In the genomic region with DNA sequence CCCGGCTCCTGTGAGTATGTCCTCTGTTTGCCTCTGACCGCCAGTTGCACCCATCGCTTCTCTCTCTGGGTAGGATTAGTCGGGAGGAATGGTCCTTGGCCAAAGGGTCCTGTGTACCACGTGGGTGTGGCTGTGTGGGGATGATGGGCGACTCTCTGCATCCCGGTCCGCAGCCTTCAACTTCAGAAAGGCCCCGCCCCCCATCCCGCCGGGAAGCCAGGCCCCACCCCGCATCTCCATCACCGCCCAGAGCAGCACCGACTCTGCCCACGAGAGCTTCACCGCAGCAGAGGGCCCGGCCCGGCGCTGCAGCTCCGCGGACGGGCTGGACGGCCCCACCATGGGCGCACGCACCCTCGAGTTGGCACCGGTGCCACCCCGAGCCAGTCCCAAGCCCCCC, we compare ENCODE assay signal across 12 mouse cellular contexts. TPM values are rescaled to one million over a fixed set of nuclear protein-coding genes. Genes with fewer than 3 reads are reported as not detected.
DNase-seq lines count a peak whose midpoint lies in the region; ATAC-seq and TF ChIP-seq lines count a peak whose summit lies in the region.
"Had no signal": no experiment of that assay in that cellular context is flagged by ENCODE, and none has a peak within 500 bp of the region (broad histone marks: within the 10 kb centered on the region; RNA-seq: fewer than 3 reads in every experiment).

No protein-coding gene starts in this region.

- H3K27me3 ChIP-seq in forebrain, embryonic 10.5 days (ENCODE audit: poor library complexity, severe bottlenecking), result peaks cover 48% of the 10 kb centered on the region
- no peaks in the 10 kb centered on the region for H3K27me3 ChIP-seq in forebrain, postnatal 0 days (ENCODE audit: insufficient read depth, low read length)
- no peaks in the 10 kb centered on the region for H3K27me3 ChIP-seq in E14TG2a.4 (ENCODE audit: insufficient read depth, low read length)
- peaks cover 9% of the 10 kb centered on the region; the same call in 1 of the 2 replicates for H3K27me3 ChIP-seq in forebrain, embryonic 11.5 days (ENCODE audit: control insufficient read depth, insufficient read depth, low read length)
- peaks cover 61% of the 10 kb centered on the region for H3K27me3 ChIP-seq in limb, embryonic 12.5 days

- no peak overlapping the region for H3K9ac ChIP-seq in forebrain, postnatal 0 days
- no peak overlapping the region for H3K9ac ChIP-seq in forebrain, embryonic 11.5 days (ENCODE audit: low read length)
- no peak overlapping the region; the same call in 1 of the 2 replicates for H3K9ac ChIP-seq in limb, embryonic 12.5 days (replicated peaks)

- no peak for TF ChIP-seq CTCF in forebrain, postnatal 0 days (IDR thresholded peaks at IDR 0.05; ENCODE audit: low read depth)
- TF ChIP-seq CTCF in E14TG2a.4 (conservative IDR thresholded peaks at IDR 0.05; ENCODE audit: low read length), result no peak

- peaks cover 7% of the 10 kb centered on the region for H3K4me1 ChIP-seq in forebrain, embryonic 10.5 days
- no peaks in the 10 kb centered on the region for H3K4me1 ChIP-seq in forebrain, postnatal 0 days (ENCODE audit: insufficient read depth)
- peaks cover 65% of the 10 kb centered on the region for H3K4me1 ChIP-seq in E14TG2a.4 (replicated peaks; ENCODE audit: low read depth, low read length)
- H3K4me1 ChIP-seq in forebrain, embryonic 11.5 days (replicated peaks; ENCODE audit: control insufficient read depth, insufficient read depth, low read length), result 0 out of 2 replicates have a peak, but pooled peaks cover 2% of the 10 kb centered on the region
- peaks cover 3% of the 10 kb centered on the region for H3K4me1 ChIP-seq in limb, embryonic 12.5 days (replicated peaks)

- no peaks in the 10 kb centered on the region for H3K36me3 ChIP-seq in forebrain, embryonic 10.5 days (replicated peaks)
- peaks cover 5% of the 10 kb centered on the region; the same call in 1 of the 2 replicates for H3K36me3 ChIP-seq in forebrain, postnatal 0 days (ENCODE audit: insufficient read depth)
- peaks cover 92% of the 10 kb centered on the region for H3K36me3 ChIP-seq in E14TG2a.4 (ENCODE audit: insufficient read depth, low read length)
- H3K36me3 ChIP-seq in forebrain, embryonic 11.5 days (ENCODE audit: control insufficient read depth, insufficient read depth, low read length), result no peaks in the 10 kb centered on the region
- no peaks in the 10 kb centered on the region for H3K36me3 ChIP-seq in limb, embryonic 12.5 days

- H3K9me3 ChIP-seq in forebrain, embryonic 10.5 days, result no peaks in the 10 kb centered on the region
- no peaks in the 10 kb centered on the region for H3K9me3 ChIP-seq in forebrain, postnatal 0 days (ENCODE audit: low read length)
- H3K9me3 ChIP-seq in E14TG2a.4 (ENCODE audit: low read length), result peaks cover 5% of the 10 kb centered on the region
- no peaks in the 10 kb centered on the region for H3K9me3 ChIP-seq in forebrain, embryonic 11.5 days (ENCODE audit: control insufficient read depth, low read length)
- no peaks in the 10 kb centered on the region for H3K9me3 ChIP-seq in limb, embryonic 12.5 days

- peak overlapping the region; percentile 27 for H3K4me3 ChIP-seq in forebrain, embryonic 10.5 days
- H3K4me3 ChIP-seq in forebrain, postnatal 0 days (ENCODE audit: low read depth, low read length), result no peak overlapping the region
- H3K4me3 ChIP-seq in E14TG2a.4 (replicated peaks; ENCODE audit: low read length), result peak overlapping the region; percentile 68
- H3K4me3 ChIP-seq in forebrain, embryonic 11.5 days (ENCODE audit: low read depth, low read length), result no peak overlapping the region
- H3K4me3 ChIP-seq in limb, embryonic 12.5 days (replicated peaks), result peak overlapping the region; percentile 15; the same call in 1 of the 2 replicates

- no peak for ATAC-seq in forebrain, postnatal 0 days
- ATAC-seq in forebrain, embryonic 11.5 days (replicated peaks; ENCODE audit: low FRiP score), result 0 out of 2 replicates have a peak, but pooled peaks have one; percentile 15
- no peak for ATAC-seq in limb, embryonic 12.5 days (ENCODE audit: insufficient number of reproducible peaks, insufficient read depth, low FRiP score, low TSS enrichment, low read depth)
- no peak for ATAC-seq in megakaryocyte-erythroid progenitor cell, adult 5-6 weeks (replicated peaks; ENCODE audit: low FRiP score, low TSS enrichment, poor library complexity, severe bottlenecking)

- 9% methylated on average over 28 of the region's 28 CpGs for WGBS in forebrain, embryonic 10.5 days
- 19% methylated on average over 28 of the region's 28 CpGs for WGBS in forebrain, postnatal 0 days
- 12% methylated on average over 28 of the region's 28 CpGs for WGBS in forebrain, embryonic 11.5 days
- WGBS in limb, embryonic 12.5 days, result 12% methylated on average over 28 of the region's 28 CpGs

- H3K27ac ChIP-seq in forebrain, embryonic 10.5 days, result no peak overlapping the region
- H3K27ac ChIP-seq in forebrain, postnatal 0 days (ENCODE audit: low read depth, low read length), result no peak overlapping the region
- no peak overlapping the region for H3K27ac ChIP-seq in forebrain, embryonic 11.5 days (ENCODE audit: low read depth, low read length)
- H3K27ac ChIP-seq in limb, embryonic 12.5 days, result no peak overlapping the region

- no peak overlapping the region for H3K4me2 ChIP-seq in forebrain, postnatal 0 days (ENCODE audit: low read depth)
- H3K4me2 ChIP-seq in forebrain, embryonic 11.5 days (ENCODE audit: low read depth, low read length, severe bottlenecking), result peak overlapping the region; percentile 37
- peak overlapping the region; percentile 23 for H3K4me2 ChIP-seq in limb, embryonic 12.5 days

- no peak for DNase-seq in forebrain, embryonic 10.5 days (ENCODE audit: extremely low spot score, low spot score)
- DNase-seq in forebrain, postnatal 0 days, result no peak
- no peak for DNase-seq in forebrain, embryonic 11.5 days (ENCODE audit: low spot score)
- DNase-seq in layer of hippocampus, postnatal 36 days, result no peak
- no peak for DNase-seq in adrenal gland, adult 2 months
- DNase-seq: adrenal gland, postnatal 10 days; heart, postnatal 10 days; lung, adult 18-20 months had no signal

RNA-seq across cellular contexts. Expression of gene Smim12, which starts 29.1 kb away (rescaled TPM):
- 78.0 and 79.1 TPM in 2 replicates for polyA plus RNA-seq in forebrain, embryonic 10.5 days (2016; fragmentation: Nextera tagmentation; extraction: Ambion mirVana)
- total RNA-seq in forebrain, postnatal 0 days (2014; rRNA removed), result 30.2 and 43.8 TPM in 2 replicates
- polyA plus RNA-seq in forebrain, postnatal 0 days (2015; fragmentation: Nextera tagmentation; extraction: Ambion mirVana), result 61.4 and 64.8 TPM in 2 replicates
- 53.3 and 54.5 TPM in 2 replicates for polyA plus RNA-seq in forebrain, embryonic 11.5 days (2014; fragmentation: Nextera tagmentation; extraction: Ambion mirVana)
- 49.0 and 52.5 TPM in 2 replicates for polyA plus RNA-seq in limb, embryonic 12.5 days (2016; fragmentation: Nextera tagmentation; extraction: Ambion mirVana)
- 22.7 and 25.5 TPM in 2 replicates for total RNA-seq in megakaryocyte-erythroid progenitor cell, adult 5-6 weeks (2014; fragmentation: Nextera tagmentation)
- total RNA-seq in megakaryocyte-erythroid progenitor cell, adult 5-6 weeks (2017), result 28.9 and 29.2 TPM in 2 replicates
- total RNA-seq in layer of hippocampus, postnatal 36 days (2021), result 10 to 100 TPM; 51.2 to 59.5 TPM
- 10 to 100 TPM; 50.4 to 68.0 TPM for total RNA-seq in adrenal gland, adult 2 months (2021)
- 41.7 and 46.8 TPM in 2 replicates for polyA plus RNA-seq in adrenal gland, adult 2 months (2012; rRNA removed)

RNA-seq across cellular contexts. Expression of gene Dlgap3, which starts 45.5 kb away (rescaled TPM):
- polyA plus RNA-seq in forebrain, embryonic 10.5 days (2016; fragmentation: Nextera tagmentation; extraction: Ambion mirVana), result 1.0 and 1.2 TPM in 2 replicates
- total RNA-seq in forebrain, postnatal 0 days (2014; rRNA removed), result 66.9 and 85.5 TPM in 2 replicates
- polyA plus RNA-seq in forebrain, postnatal 0 days (2015; fragmentation: Nextera tagmentation; extraction: Ambion mirVana), result 23.1 and 28.0 TPM in 2 replicates
- polyA plus RNA-seq in forebrain, embryonic 11.5 days (2014; fragmentation: Nextera tagmentation; extraction: Ambion mirVana), result 3.1 and 4.2 TPM in 2 replicates
- polyA plus RNA-seq in limb, embryonic 12.5 days (2016; fragmentation: Nextera tagmentation; extraction: Ambion mirVana), result 0.31 and 0.42 TPM in 2 replicates
- total RNA-seq in megakaryocyte-erythroid progenitor cell, adult 5-6 weeks (2014; fragmentation: Nextera tagmentation), result not detected in 2 replicates
- total RNA-seq in megakaryocyte-erythroid progenitor cell, adult 5-6 weeks (2017), result not detected in 2 replicates
- 100 to 1,000 TPM; 283 to 287 TPM for total RNA-seq in layer of hippocampus, postnatal 36 days (2021)
- 1 to 10 TPM; 3.4 to 3.9 TPM for total RNA-seq in adrenal gland, adult 2 months (2021)
- polyA plus RNA-seq in adrenal gland, adult 2 months (2012; rRNA removed), result 13.3 and 14.7 TPM in 2 replicates
- total RNA-seq: megakaryocyte, adult 5-6 weeks had no signal

Comparison
In these comparisons a context has a peak if more than half of its experiments do, and no peak if none do; other contexts are left out.
1. H3K4me3 ChIP-seq: peak in forebrain, embryonic 10.5 days (single experiment), E14TG2a.4 (single experiment) and limb, embryonic 12.5 days (single experiment); none in forebrain, postnatal 0 days (single experiment) and forebrain, embryonic 11.5 days (single experiment).